Mouse (Mus musculus): ENCODE data around the gene Klf9. TPM values are rescaled to one million over a fixed set of nuclear protein-coding genes. Genes with fewer than 3 reads are reported as not detected.

Klf9 gene
- polyA plus RNA-seq, 1 experiment, result 0.06 TPM

DNA sequence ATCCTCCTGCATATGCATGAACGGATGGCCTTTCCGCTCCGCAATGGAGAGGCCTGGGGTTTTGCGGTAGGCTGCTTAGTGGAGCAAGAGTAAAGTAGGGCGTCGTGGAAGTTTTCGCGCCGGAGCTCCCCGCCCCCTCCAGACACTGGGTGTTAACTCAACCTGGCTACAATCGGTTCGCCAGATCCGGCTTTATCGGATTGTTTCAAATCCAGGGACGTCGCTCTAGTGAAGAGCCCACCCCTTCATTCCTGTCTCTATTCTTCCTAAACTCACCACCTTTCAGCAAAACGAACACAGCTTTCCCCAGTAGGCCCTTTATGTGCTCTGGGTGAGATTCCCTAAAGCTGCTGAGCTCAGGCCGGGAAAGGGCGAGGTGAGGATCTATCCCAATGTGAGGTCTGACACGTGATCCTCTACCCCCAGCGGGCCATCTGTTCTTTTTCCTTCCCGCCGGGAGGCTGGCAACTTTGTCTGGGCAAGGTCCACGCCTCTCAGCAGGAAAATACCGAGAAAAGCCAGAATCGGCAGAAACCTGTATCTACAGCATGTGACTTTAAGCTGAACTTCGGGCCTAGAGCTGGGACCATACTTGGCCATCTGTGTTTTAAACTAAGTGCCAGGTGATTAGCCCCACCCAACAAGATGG, 4.7 kb upstream of the Klf9 start:
- Histone ChIP-seq H3K27me3 (ENCODE audit: control insufficient read depth) (peaks cover 70% of the 10 kb centered on the region), H3K4me1 (ENCODE audit: control insufficient read depth) (peaks cover 38% of the 10 kb centered on the region), H3K36me3 (ENCODE audit: control insufficient read depth) (no peaks in the 10 kb centered on the region), H3K9me3 (ENCODE audit: control insufficient read depth, low read length) (peaks cover 7% of the 10 kb centered on the region; the same call in 1 of the 2 replicates), H3K4me3 (replicated peaks) (peak overlapping the region; percentile 51)
- TF ChIP-seq TAL1 (IDR thresholded peaks at IDR 0.05; ENCODE audit: low read length), result no peak
- no peak for TF ChIP-seq GATA1 (IDR thresholded peaks at IDR 0.05; ENCODE audit: low read length)

DNA sequence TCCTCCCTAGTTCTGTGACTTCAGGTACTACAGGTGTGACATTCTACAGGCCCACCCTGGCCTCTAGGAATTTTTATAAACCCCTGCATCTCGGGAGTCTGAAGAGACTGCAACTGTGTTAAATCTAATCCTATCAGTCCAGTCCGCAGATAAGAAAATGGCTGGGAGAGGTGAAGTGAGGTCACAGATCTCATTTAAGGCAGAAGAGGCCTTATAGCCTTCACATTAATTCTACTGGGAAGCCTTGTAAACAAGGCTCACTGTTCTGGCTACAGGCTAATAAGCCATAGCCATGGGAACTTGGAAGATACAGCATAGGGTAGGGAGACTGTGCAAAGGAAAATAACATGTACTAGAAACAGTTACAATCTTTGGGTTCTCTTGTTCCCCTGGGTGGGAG, 3.7 kb upstream of the Klf9 start:
- TF ChIP-seq TAL1 (IDR thresholded peaks at IDR 0.05; ENCODE audit: low read length), result no peak
- H3K36me3 ChIP-seq (ENCODE audit: control insufficient read depth), result no peaks in the 10 kb centered on the region
- H3K4me1 ChIP-seq (ENCODE audit: control insufficient read depth), result peaks cover 48% of the 10 kb centered on the region
- no peak overlapping the region for H3K4me3 ChIP-seq (replicated peaks)
- H3K9me3 ChIP-seq (ENCODE audit: control insufficient read depth, low read length), result peaks cover 7% of the 10 kb centered on the region; the same call in 1 of the 2 replicates
- peaks cover 68% of the 10 kb centered on the region for H3K27me3 ChIP-seq (ENCODE audit: control insufficient read depth)

DNA sequence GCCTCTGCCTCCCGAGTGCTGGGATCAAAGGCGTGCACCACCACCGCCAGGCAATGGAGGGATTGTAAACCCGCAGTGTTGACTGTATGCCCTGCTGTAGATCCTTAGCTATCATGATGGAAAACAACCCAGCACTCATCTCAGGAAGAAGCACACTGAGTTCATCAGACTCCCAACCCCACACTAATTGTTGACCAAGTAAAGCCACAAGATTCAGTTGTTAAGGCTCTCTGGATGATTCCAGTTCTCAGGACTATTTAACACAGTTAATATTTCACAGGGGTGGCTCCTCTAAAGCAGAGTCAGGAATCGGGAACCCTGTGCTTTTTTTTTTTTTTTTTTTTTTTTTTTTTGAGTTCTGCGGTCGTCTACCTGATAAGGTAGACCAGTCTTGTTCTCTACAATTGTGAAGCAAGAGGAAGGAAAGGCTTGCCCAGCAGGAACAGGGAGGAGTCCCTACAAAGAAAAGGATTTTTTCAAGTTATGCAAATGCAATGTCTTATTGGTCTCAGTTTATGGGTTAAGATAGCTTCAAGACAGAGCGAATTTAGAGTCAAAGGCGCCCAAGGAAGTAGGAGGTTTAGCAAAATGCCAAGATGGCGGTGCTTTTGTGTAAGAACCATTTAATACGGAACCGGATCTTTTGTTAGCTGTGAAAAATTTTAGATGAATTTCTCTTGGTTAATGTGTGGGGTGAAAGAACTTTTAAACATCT, 1.1 kb upstream of the Klf9 start:
- Histone ChIP-seq H3K36me3 (ENCODE audit: control insufficient read depth) (no peaks in the 10 kb centered on the region), H3K9me3 (ENCODE audit: control insufficient read depth, low read length) (peaks cover 3% of the 10 kb centered on the region; the same call in 1 of the 2 replicates), H3K4me1 (ENCODE audit: control insufficient read depth) (peaks cover 59% of the 10 kb centered on the region), H3K27me3 (ENCODE audit: control insufficient read depth) (peaks cover 42% of the 10 kb centered on the region), H3K4me3 (replicated peaks) (peak overlapping the region; percentile 80)
- TF ChIP-seq TAL1 (IDR thresholded peaks at IDR 0.05; ENCODE audit: low read length) (no peak), GATA1 (IDR thresholded peaks at IDR 0.05; ENCODE audit: low read length) (no peak)

- H3K27me3 ChIP-seq (ENCODE audit: control insufficient read depth), result peaks cover 25% of the 10 kb centered on the region
- no peaks in the 10 kb centered on the region for H3K36me3 ChIP-seq (ENCODE audit: control insufficient read depth)
- H3K4me3 ChIP-seq (replicated peaks), result peak overlapping the region; percentile 80
- TF ChIP-seq GATA1 (IDR thresholded peaks at IDR 0.05; ENCODE audit: low read length) (no peak), TAL1 (IDR thresholded peaks at IDR 0.05; ENCODE audit: low read length) (no peak)
- H3K9me3 ChIP-seq (ENCODE audit: control insufficient read depth, low read length), result no peaks in the 10 kb centered on the region
- peaks cover 52% of the 10 kb centered on the region for H3K4me1 ChIP-seq (ENCODE audit: control insufficient read depth)
Measured at GRCm38 (mm10) chr19:23141391-23142281, 610 bp downstream of the Klf9 start.

DNA sequence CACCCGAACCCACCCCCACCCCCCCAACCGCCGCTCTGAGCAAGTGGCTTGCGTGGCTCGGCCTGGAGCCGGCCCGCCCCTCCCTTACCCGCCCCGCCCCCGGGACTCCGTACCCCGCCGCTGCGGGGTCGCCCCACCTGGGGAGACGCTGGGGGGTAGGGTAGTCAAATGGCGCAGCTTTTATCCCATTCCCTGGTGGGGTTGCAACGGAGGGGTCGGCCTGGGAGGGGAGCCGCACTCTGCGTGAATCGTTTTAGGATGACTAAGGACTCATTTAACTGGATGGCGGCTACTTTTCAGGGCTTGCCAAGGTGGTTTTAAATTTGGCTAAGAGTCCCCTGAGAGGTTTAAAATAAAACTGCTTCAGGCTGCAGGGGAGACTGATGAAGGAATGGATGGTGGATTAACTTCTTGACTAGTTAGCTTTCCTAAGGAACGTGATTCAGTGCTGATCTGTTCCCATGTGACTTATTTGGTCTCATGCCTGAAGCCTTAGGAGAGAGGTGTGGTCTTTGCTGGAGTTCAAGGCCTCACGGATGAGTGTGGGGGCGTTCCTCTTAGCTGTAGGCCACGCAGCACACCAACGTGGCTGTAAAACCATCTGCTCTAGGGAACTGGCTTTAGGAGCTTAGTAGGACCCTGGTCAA, 1.5 kb downstream of the Klf9 start:
- Histone ChIP-seq H3K36me3 (ENCODE audit: control insufficient read depth) (no peaks in the 10 kb centered on the region), H3K4me1 (ENCODE audit: control insufficient read depth) (peaks cover 57% of the 10 kb centered on the region), H3K27me3 (ENCODE audit: control insufficient read depth) (peaks cover 15% of the 10 kb centered on the region), H3K9me3 (ENCODE audit: control insufficient read depth, low read length) (no peaks in the 10 kb centered on the region), H3K4me3 (replicated peaks) (peak overlapping the region; percentile 80)
- TF ChIP-seq TAL1 (IDR thresholded peaks at IDR 0.05; ENCODE audit: low read length) (no peak), GATA1 (IDR thresholded peaks at IDR 0.05; ENCODE audit: low read length) (no peak)

DNA sequence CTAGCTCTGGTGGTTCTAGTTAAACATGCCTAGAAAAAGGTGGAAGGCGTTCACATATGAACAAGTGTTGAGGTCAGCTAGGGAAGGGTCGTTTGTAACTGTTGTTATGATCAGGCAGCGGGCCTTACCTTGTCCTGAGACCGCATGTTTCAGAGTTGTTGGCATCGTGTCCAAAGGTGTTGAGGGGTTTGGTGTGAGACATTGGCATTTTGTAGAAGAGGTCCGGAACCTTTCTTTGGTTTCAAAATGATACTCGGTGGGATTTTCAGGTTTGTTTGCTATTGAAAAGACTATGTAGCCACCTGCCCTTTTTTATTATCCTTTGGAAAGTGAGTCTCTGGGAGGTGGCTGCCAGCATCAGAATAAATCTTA, 2.0 kb downstream of the Klf9 start:
- TF ChIP-seq TAL1 (IDR thresholded peaks at IDR 0.05; ENCODE audit: low read length), result no peak
- no peak for TF ChIP-seq GATA1 (IDR thresholded peaks at IDR 0.05; ENCODE audit: low read length)
- Histone ChIP-seq H3K9me3 (ENCODE audit: control insufficient read depth, low read length) (no peaks in the 10 kb centered on the region), H3K4me1 (ENCODE audit: control insufficient read depth) (peaks cover 57% of the 10 kb centered on the region), H3K4me3 (replicated peaks) (peak overlapping the region; percentile 80), H3K36me3 (ENCODE audit: control insufficient read depth) (no peaks in the 10 kb centered on the region), H3K27me3 (ENCODE audit: control insufficient read depth) (peaks cover 11% of the 10 kb centered on the region)

- H3K4me3 ChIP-seq (replicated peaks), result no peak overlapping the region
- H3K4me1 ChIP-seq (ENCODE audit: control insufficient read depth), result peaks cover 57% of the 10 kb centered on the region
- no peaks in the 10 kb centered on the region for H3K36me3 ChIP-seq (ENCODE audit: control insufficient read depth)
- peaks cover 8% of the 10 kb centered on the region for H3K27me3 ChIP-seq (ENCODE audit: control insufficient read depth)
- no peaks in the 10 kb centered on the region for H3K9me3 ChIP-seq (ENCODE audit: control insufficient read depth, low read length)
- TF ChIP-seq TAL1 (IDR thresholded peaks at IDR 0.05; ENCODE audit: low read length) (no peak), GATA1 (IDR thresholded peaks at IDR 0.05; ENCODE audit: low read length) (no peak)
Measured at GRCm38 (mm10) chr19:23143541-23143940, 2.5 kb downstream of the Klf9 start.

DNA sequence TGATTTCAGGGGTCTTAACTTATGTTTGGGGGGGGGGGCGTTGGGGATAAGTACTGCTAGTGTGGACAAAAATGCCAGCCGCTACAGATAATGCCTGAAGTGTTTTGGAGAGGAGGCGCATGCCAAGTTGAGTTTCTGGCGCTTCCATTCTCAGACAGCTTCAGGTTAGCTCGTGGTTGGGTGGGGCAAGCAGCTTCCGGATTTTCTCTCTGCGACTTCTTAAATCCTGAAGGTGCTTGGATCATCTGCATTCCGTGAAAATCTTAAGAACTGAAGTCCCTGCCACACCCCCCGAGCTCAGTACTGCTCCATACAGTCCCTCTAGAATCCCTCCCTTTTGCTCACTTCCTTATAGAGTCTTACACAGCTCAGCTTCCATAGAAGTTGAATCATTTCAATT, 3.0 kb downstream of the Klf9 start:
- Histone ChIP-seq H3K4me1 (ENCODE audit: control insufficient read depth) (peaks cover 57% of the 10 kb centered on the region), H3K9me3 (ENCODE audit: control insufficient read depth, low read length) (no peaks in the 10 kb centered on the region)
- TF ChIP-seq TAL1 (IDR thresholded peaks at IDR 0.05; ENCODE audit: low read length), result no peak

More for the DNA sequence above, 3.0 kb downstream of the Klf9 start:
- Histone ChIP-seq H3K4me3 (replicated peaks) (no peak overlapping the region), H3K36me3 (ENCODE audit: control insufficient read depth) (no peaks in the 10 kb centered on the region), H3K27me3 (ENCODE audit: control insufficient read depth) (peaks cover 8% of the 10 kb centered on the region)
